Mouse (Mus musculus) ES-E14 (cell line): ENCODE data around the gene Pam.
"Not testable (repeated sequence)": the region's sequence is repeated elsewhere in the genome, so short reads cannot be mapped to it uniquely, and the experiment has no call there.

Experiments
- HCFC1 ChIP-seq: IDR thresholded peaks from 2 replicates; pipeline ENCODE4 v1.6.1; 2012; ENCODE audit warnings: low read length, inconsistent platforms, borderline replicate concordance; ENCODE audit not compliant: insufficient read depth
- MAFK ChIP-seq: IDR thresholded peaks from 2 replicates; pipeline ENCODE4 v1.6.1; 2014; ENCODE audit warnings: mild to moderate bottlenecking, low read depth, low read length, inconsistent platforms; ENCODE audit not compliant: insufficient read depth
- ZC3H11A ChIP-seq: IDR thresholded peaks from 2 replicates; pipeline ENCODE4 v1.6.1; 2012; ENCODE audit warnings: low read depth, mild to moderate bottlenecking, inconsistent platforms, low read length, borderline replicate concordance
- ZNF384 ChIP-seq: IDR thresholded peaks from 2 replicates; pipeline ENCODE4 v1.6.1; 2012; ENCODE audit warnings: low read depth, low read length, inconsistent platforms

DNA sequence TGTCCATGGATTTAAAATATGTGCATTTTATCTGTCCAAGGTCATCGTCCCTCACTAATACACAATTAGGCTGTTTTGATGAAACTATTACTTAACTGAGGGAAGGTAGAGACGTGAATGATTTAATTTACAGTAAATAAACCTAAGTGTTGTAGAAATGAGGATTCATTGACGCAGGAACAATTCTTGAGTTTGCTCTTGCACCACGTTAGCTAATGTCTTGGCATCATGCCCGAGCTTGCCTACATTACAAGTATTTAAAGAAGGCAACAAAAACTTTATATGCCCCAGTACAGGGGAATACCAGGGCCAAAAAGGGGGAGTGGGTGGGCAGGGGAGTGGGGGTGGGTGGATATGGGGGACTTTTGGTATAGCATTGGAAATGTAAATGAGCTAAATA is 96.5 kb downstream of the Pam start:
- TF ChIP-seq HCFC1, ZC3H11A, ZNF384, MAFK: not testable (repeated sequence)
